Comparison of ENCODE assay signal across 30 mouse cellular contexts in genomic region chr19:7633021-7633420, GRCm38 (mm10). TPM values are rescaled to one million over a fixed set of nuclear protein-coding genes. Genes with fewer than 3 reads are reported as not detected.
"Had no signal": no experiment of that assay in that cellular context is flagged by ENCODE, and none has a peak within 500 bp of the region (broad histone marks: within the 10 kb centered on the region; RNA-seq: fewer than 3 reads in every experiment).

No protein-coding gene starts in this region.

- H3K27me3 ChIP-seq: heart, embryonic 13.5 days; heart, embryonic 15.5 days; hindbrain, embryonic 12.5 days; intestine, embryonic 15.5 days; limb, embryonic 12.5 days; liver, embryonic 13.5 days; liver, embryonic 15.5 days had no signal

- H3K9ac ChIP-seq: heart, embryonic 13.5 days; heart, embryonic 15.5 days; hindbrain, embryonic 12.5 days; hindbrain, embryonic 14.5 days; intestine, embryonic 15.5 days; limb, embryonic 12.5 days; liver, embryonic 13.5 days; liver, embryonic 15.5 days had no signal

- H3K4me2 ChIP-seq: heart, embryonic 11.5 days; heart, embryonic 13.5 days; heart, embryonic 15.5 days; hindbrain, embryonic 12.5 days; hindbrain, embryonic 14.5 days; intestine, embryonic 15.5 days; limb, embryonic 12.5 days; liver, embryonic 11.5 days; liver, embryonic 13.5 days; liver, embryonic 15.5 days had no signal

- H3K9me3 ChIP-seq: heart, embryonic 13.5 days; heart, embryonic 15.5 days; hindbrain, embryonic 10.5 days; hindbrain, embryonic 12.5 days; intestine, embryonic 15.5 days; limb, embryonic 10.5 days; limb, embryonic 12.5 days; liver, embryonic 13.5 days; liver, embryonic 15.5 days had no signal

- DNase-seq: gastrocnemius, adult 2 months; gastrocnemius, postnatal 10 days; gastrocnemius, postnatal 25 days; heart, adult 2 months; heart, postnatal 14 days; heart, postnatal 4 days; kidney, adult 18-20 months; kidney, postnatal 36 days; liver, embryonic 13.5 days had no signal

- H3K27ac ChIP-seq: gastrocnemius, adult 2 months; heart, adult 2 months; heart, embryonic 13.5 days; heart, embryonic 15.5 days; hindbrain, embryonic 10.5 days; hindbrain, embryonic 12.5 days; hindbrain, embryonic 14.5 days; intestine, embryonic 15.5 days; kidney, postnatal 0 days; layer of hippocampus, adult 2 months; left cerebral cortex, adult 2 months; limb, embryonic 10.5 days; limb, embryonic 12.5 days; liver, embryonic 13.5 days; liver, embryonic 15.5 days had no signal

- ATAC-seq: forebrain, embryonic 16.5 days; hindbrain, embryonic 16.5 days; inflammation-experienced regulatory T-cells, adult 6 months; intestine, embryonic 15.5 days; intestine, postnatal 0 days had no signal

- H3K4me1 ChIP-seq: heart, embryonic 13.5 days; heart, embryonic 15.5 days; hindbrain, embryonic 10.5 days; hindbrain, embryonic 12.5 days; intestine, embryonic 15.5 days; limb, embryonic 10.5 days; limb, embryonic 12.5 days; liver, embryonic 13.5 days; liver, embryonic 15.5 days had no signal

- H3K4me3 ChIP-seq: gastrocnemius, adult 2 months; heart, adult 2 months; heart, embryonic 13.5 days; heart, embryonic 15.5 days; hindbrain, embryonic 10.5 days; hindbrain, embryonic 12.5 days; intestine, embryonic 15.5 days; layer of hippocampus, adult 2 months; left cerebral cortex, adult 2 months; limb, embryonic 10.5 days; limb, embryonic 12.5 days; liver, embryonic 13.5 days; liver, embryonic 15.5 days had no signal

- H3K36me3 ChIP-seq: heart, embryonic 13.5 days; heart, embryonic 15.5 days; hindbrain, embryonic 10.5 days; hindbrain, embryonic 12.5 days; intestine, embryonic 15.5 days; limb, embryonic 10.5 days; limb, embryonic 12.5 days; liver, embryonic 13.5 days; liver, embryonic 15.5 days had no signal

RNA-seq across cellular contexts. Expression of gene Hrasls5, which starts 20.7 kb away (rescaled TPM):
- polyA plus RNA-seq: forebrain, embryonic 16.5 days; heart, embryonic 11.5 days; heart, embryonic 13.5 days; heart, embryonic 15.5 days; heart, postnatal 0 days; hindbrain, embryonic 10.5 days; hindbrain, embryonic 12.5 days; hindbrain, embryonic 14.5 days; hindbrain, embryonic 16.5 days; inflammation-experienced regulatory T-cells, adult 6 months; intestine, embryonic 15.5 days; intestine, postnatal 0 days; kidney, embryonic 14.5 days; limb, embryonic 10.5 days; limb, embryonic 12.5 days; limb, embryonic 14.5 days; liver, embryonic 11.5 days; liver, embryonic 13.5 days; liver, embryonic 15.5 days had no signal

RNA-seq across cellular contexts. Expression of gene Lgals12, which starts 26.0 kb away (rescaled TPM):
- polyA plus RNA-seq: heart, embryonic 11.5 days; hindbrain, embryonic 10.5 days; inflammation-experienced regulatory T-cells, adult 6 months; liver, embryonic 11.5 days; liver, embryonic 13.5 days; liver, embryonic 15.5 days had no signal
